Mouse (Mus musculus) ES-E14 (cell line): Measurements from ENCODE around the gene Nrbp1. TPM values are rescaled to one million over a fixed set of nuclear protein-coding genes. Genes with fewer than 3 reads are reported as not detected.

Experiments used
- DNase-seq: peaks from one replicate; pipeline ENCODE4 v3.0.0-alpha.2; 2013; ENCODE audit warnings: low read depth, low spot score
- H3K27ac ChIP-seq: 2 replicates; pipeline ENCODE4 v1.5.1; 2012; ENCODE audit warnings: low read depth, mild to moderate bottlenecking, low read length, moderate library complexity, mixed read lengths; ENCODE audit not compliant: poor library complexity, insufficient read depth, severe bottlenecking
- H3K36me3 ChIP-seq: 2 replicates; pipeline ENCODE4 v1.6.1; 2012; ENCODE audit warnings: mild to moderate bottlenecking, low read length, moderate library complexity, mixed read lengths; ENCODE audit not compliant: control insufficient read depth, poor library complexity, insufficient read depth, severe bottlenecking
- H3K4me1 ChIP-seq, 2 experiments: fragments of 150-350 bp in 1 of 2; sonication (generic) in 1 of 2; 2 replicates each; pipeline ENCODE4 v1.6.1; 2012; ENCODE audit warnings: low read length in 2 of 2, mild to moderate bottlenecking in 1 of 2, mixed read lengths in 1 of 2; ENCODE audit not compliant: control insufficient read depth in 2 of 2, insufficient read depth in 2 of 2, poor library complexity in 1 of 2
- H3K4me3 ChIP-seq, 2 experiments: fragments of 150-350 bp in 1 of 2; sonication (generic) in 1 of 2; 2 replicates each; pipeline ENCODE4 v1.5.1; 2012; ENCODE audit warnings: low read length in 2 of 2, low read depth in 1 of 2, mild to moderate bottlenecking in 1 of 2, mixed read lengths in 1 of 2; ENCODE audit not compliant: insufficient read depth in 1 of 2, poor library complexity in 1 of 2, severe bottlenecking in 1 of 2
- H3K9ac ChIP-seq: 2 replicates; pipeline ENCODE4 v1.6.1; 2012; ENCODE audit warnings: low read depth, mild to moderate bottlenecking, low read length, mixed read lengths; ENCODE audit not compliant: poor library complexity, insufficient read depth, severe bottlenecking
- H3K9me3 ChIP-seq: fragments of 150-350 bp; sonication (generic); 2 replicates; pipeline ENCODE4 v1.6.1; 2012; ENCODE audit warnings: low read depth, mild to moderate bottlenecking, low read length; ENCODE audit not compliant: control insufficient read depth, insufficient read depth
- CHD2 ChIP-seq: IDR thresholded peaks from 2 replicates; pipeline ENCODE4 v1.6.1; 2014; ENCODE audit warnings: mild to moderate bottlenecking, low read depth, low read length, inconsistent platforms
- HCFC1 ChIP-seq: IDR thresholded peaks from 2 replicates; pipeline ENCODE4 v1.6.1; 2012; ENCODE audit warnings: low read length, inconsistent platforms, borderline replicate concordance; ENCODE audit not compliant: insufficient read depth
- MAFK ChIP-seq: IDR thresholded peaks from 2 replicates; pipeline ENCODE4 v1.6.1; 2014; ENCODE audit warnings: mild to moderate bottlenecking, low read depth, low read length, inconsistent platforms; ENCODE audit not compliant: insufficient read depth
- ZC3H11A ChIP-seq: IDR thresholded peaks from 2 replicates; pipeline ENCODE4 v1.6.1; 2012; ENCODE audit warnings: low read depth, mild to moderate bottlenecking, inconsistent platforms, low read length, borderline replicate concordance
- ZNF384 ChIP-seq: IDR thresholded peaks from 2 replicates; pipeline ENCODE4 v1.6.1; 2012; ENCODE audit warnings: low read depth, low read length, inconsistent platforms
- in situ Hi-C, 2 experiments: fragments of 600-800 bp; cut with MboI; formaldehyde crosslinking; loops; one replicate each; pipeline ENCODE4 v1.15.1; 2025; ENCODE audit warnings: low sequenced_read_pairs in 2 of 2, inconsistent platforms in 1 of 2; ENCODE audit not compliant: unreplicated experiment in 2 of 2
- total RNA-seq: library from RNA; depleted of rRNA; stranded (reverse); fragments of 300-350 nt; gene quantifications from 2 replicates; pipeline ENCODE4 v1.2.3, GENCODE M21; 2012

Gene Nrbp1
- total RNA-seq, 1 experiment = 53.1 TPM

DNA sequence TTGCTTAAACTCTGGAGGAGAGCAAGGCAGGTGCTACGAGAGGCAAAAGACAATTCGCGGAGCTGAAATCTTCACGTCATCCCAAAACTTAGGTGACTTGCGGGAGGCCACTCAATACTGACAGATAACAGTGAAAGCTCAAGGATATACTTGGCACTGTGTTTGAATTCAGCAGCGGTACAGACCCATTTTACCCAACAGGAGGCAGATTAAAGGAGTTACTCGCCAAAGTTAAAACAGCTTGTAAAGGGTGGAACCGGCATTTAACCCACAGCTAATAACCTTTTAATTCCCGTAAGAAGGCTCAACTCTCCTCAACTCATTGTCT is 50.7 kb downstream of the Nrbp1 start:
- Histone ChIP-seq H3K9me3 (no peaks in the 10 kb centered on the region), H3K27ac (no peak overlapping the region), H3K36me3 (no peaks in the 10 kb centered on the region), H3K4me3 (peak overlapping the region; percentile 48 to 68), H3K9ac (peak overlapping the region; percentile 11; the same call in 1 of the 2 replicates), H3K4me1 (peaks cover 4 to 6% of the 10 kb centered on the region in 2 experiments; a peak in 1 of 4 replicates)
- no peak for DNase-seq
- in situ Hi-C loops = no loop called here
- no peak for TF ChIP-seq MAFK
- no peak for TF ChIP-seq ZC3H11A
- TF ChIP-seq HCFC1 = no peak
- TF ChIP-seq CHD2 = no peak
- no peak for TF ChIP-seq ZNF384

DNA sequence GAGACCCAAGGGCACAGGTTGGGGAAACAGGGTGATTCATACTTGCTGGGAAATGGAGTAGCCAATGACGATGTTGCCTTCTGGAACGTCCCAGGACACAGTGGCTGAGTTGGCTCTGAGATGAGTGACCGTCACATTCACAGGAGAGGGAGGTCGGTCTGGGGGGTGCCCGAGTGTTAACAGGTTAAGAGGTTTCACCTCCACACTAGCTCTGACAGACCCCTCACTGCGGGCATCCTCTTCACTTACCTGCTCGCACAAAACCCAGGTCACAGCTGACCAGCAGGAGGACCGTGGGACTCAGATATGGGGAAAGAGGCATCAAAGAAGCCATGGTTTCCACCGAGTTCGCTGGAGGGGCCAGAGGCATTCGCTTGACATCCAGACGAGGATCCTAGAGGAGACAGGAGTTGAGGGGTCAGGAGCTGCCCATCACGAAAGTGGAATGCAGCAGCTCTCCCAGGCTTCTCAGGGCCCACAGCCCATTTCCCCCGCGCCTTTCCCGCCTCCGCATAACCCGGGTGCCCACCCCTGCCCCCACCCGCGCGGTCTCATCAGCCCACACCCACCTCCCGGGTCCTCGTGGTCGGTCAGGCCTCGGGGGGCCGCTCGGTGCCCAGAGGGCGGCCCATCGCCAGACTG is 54.4 kb downstream of the Nrbp1 start:
- Histone ChIP-seq H3K36me3 (no peaks in the 10 kb centered on the region), H3K27ac (no peak overlapping the region), H3K4me1 (peaks cover 4% of the 10 kb centered on the region in 2 experiments; a peak in 1 of 4 replicates), H3K9ac (peak overlapping the region; percentile 77), H3K9me3 (no peaks in the 10 kb centered on the region), H3K4me3 (peak overlapping the region; percentile 76 to 93)
- no peak for TF ChIP-seq ZNF384
- TF ChIP-seq MAFK = no peak
- TF ChIP-seq HCFC1 = no peak
- no peak for TF ChIP-seq CHD2
- in situ Hi-C loops = no loop called here
- no peak for DNase-seq

DNA sequence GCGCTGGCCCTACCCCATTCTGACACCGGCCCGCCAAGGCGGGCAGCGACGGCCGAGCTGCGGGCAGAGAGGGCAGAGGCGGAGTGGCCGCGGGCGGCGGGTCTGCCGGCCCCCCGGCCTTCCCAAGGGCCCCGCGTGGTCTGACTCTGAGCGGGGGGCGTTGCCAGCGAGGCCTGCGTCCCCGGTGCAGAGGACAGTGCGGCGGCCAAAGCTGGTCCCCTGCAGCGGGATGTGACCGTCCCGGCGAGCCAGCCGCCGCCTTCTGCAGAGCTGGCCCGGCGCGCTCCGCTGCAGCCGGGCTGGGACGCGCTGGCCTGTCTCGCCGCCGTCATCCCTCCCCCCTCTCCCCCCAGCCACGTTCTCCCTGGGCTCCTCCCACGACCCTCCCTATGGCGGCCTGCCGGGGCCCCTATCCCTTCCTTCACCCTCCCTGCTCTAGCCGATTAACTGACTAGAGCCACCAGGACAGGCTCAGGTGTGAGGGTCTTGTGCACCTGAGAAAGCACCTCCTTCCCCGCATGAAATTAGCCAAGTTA is 55.0 kb downstream of the Nrbp1 start, which contains the start of gene Fndc4:
Fndc4 (minus strand) TSS at position 475 of the 536 bp plus-strand sequence.
- peak within 1 kb of the TSS; percentile 77 for H3K9ac ChIP-seq
- H3K4me1 ChIP-seq = peaks cover 1 to 3% of the 10 kb centered on the region in 2 experiments; a peak in 1 of 4 replicates
- TF ChIP-seq CHD2 (no peak), MAFK (no peak), HCFC1 (no peak), ZNF384 (no peak), ZC3H11A (no peak)
- in situ Hi-C loops = no loop called here
- H3K4me3 ChIP-seq = peak within 1 kb of the TSS; percentile 76 to 93
- no peak for DNase-seq
- no peak within 1 kb of the TSS for H3K27ac ChIP-seq
- H3K9me3 ChIP-seq = no peaks in the 10 kb centered on the region
- no peaks in the 10 kb centered on the region for H3K36me3 ChIP-seq

DNA sequence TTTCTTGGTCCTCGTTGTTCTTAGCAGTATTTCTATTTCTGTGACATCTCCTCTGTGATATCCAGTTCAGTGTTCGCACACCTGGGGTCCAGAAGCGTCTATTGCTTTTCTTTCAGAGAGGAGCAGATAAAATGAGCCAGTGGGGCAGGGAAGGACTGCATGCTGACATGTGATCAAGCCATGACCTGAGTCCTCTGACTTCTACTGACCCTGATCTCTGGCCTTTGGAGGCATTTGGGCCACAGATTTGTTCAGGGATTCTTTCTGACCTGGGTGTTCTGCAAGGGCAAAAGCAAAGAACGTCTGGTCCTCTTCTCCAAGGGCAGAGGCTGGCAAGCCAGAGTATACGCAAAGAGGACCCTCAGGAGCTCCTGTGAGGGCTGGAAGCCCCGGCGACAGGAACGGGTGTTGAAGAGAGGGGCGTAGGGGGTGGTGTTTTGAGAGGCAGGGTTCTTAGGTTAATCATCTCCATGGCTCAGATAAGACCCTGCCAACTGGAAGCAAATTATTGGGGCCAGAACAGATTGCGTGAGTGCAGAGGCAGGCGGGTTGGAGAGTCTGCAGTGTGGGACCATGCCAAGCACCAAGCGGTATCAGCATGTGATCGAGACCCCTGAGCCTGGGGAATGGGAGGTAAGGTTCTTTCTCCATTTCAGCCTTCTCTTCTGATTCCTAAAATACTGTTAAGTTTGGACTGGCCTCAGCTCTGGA is 56.5 kb downstream of the Nrbp1 start, which contains the start of gene Gckr:
Gckr (plus strand) TSS at position 397 of the 711 bp plus-strand sequence.
- no peak for TF ChIP-seq HCFC1
- Histone ChIP-seq H3K4me3 (no peak within 1 kb of the TSS), H3K9ac (no peak within 1 kb of the TSS), H3K36me3 (no peaks in the 10 kb centered on the region), H3K9me3 (no peaks in the 10 kb centered on the region), H3K4me1 (peaks cover 1 to 3% of the 10 kb centered on the region in 2 experiments; a peak in 1 of 4 replicates), H3K27ac (no peak within 1 kb of the TSS)
- no peak for DNase-seq
- in situ Hi-C loops = no loop called here
